Mouse (Mus musculus) myocyte (in vitro differentiated cells): Measurements from ENCODE around the gene Tmem52b.

Source experiments
- CEBPB ChIP-seq: IDR thresholded peaks from 2 replicates; pipeline ENCODE4 v1.6.1; 2011; ENCODE audit warnings: mild to moderate bottlenecking, moderate library complexity; ENCODE audit not compliant: poor library complexity, insufficient read depth, severe bottlenecking
- E2F4 ChIP-seq: IDR thresholded peaks from one replicate; pipeline ENCODE4 v1.6.1; 2011; ENCODE audit warnings: mild to moderate bottlenecking, control low read depth, moderate library complexity; ENCODE audit not compliant: insufficient read depth
- MYOD1 ChIP-seq, 3 experiments: IDR thresholded peaks; one replicate each; pipeline ENCODE4 v1.6.1; 2011; ENCODE audit warnings: control low read depth in 2 of 3, low read depth in 2 of 3, mild to moderate bottlenecking in 2 of 3, moderate library complexity in 1 of 3; ENCODE audit not compliant: insufficient read length in 2 of 3, control insufficient read depth in 1 of 3
- POLR2A ChIP-seq: IDR thresholded peaks from one replicate; pipeline ENCODE4 v1.6.1; 2011; ENCODE audit warnings: low read depth, mild to moderate bottlenecking, control low read depth, moderate library complexity; ENCODE audit not compliant: insufficient read length
- POLR2AphosphoS2 ChIP-seq: IDR thresholded peaks from one replicate; pipeline ENCODE4 v1.6.1; 2011; ENCODE audit warnings: low read depth, control low read depth; ENCODE audit not compliant: insufficient read length
- TCF12 ChIP-seq: IDR thresholded peaks from one replicate; pipeline ENCODE4 v1.6.1; 2011; ENCODE audit warnings: mild to moderate bottlenecking, control low read depth; ENCODE audit not compliant: poor library complexity, insufficient read depth, severe bottlenecking
- TCF3 ChIP-seq: IDR thresholded peaks from one replicate; pipeline ENCODE4 v1.6.1; 2011; ENCODE audit warnings: low read depth, control low read depth; ENCODE audit not compliant: insufficient read length
- USF1 ChIP-seq: IDR thresholded peaks from one replicate; pipeline ENCODE4 v1.6.1; 2011; ENCODE audit warnings: low read depth, mild to moderate bottlenecking, control low read depth, moderate library complexity

- TF ChIP-seq POLR2A (no peak), TCF3 (no peak), E2F4 (no peak), MYOD1 (IDR thresholded peaks at IDR 0.05; ENCODE audit: control insufficient read depth in 1 of 3, insufficient read length in 2 of 3, low read depth in 2 of 3) (no peak), USF1 (no peak), CEBPB (no peak), TCF12 (no peak), POLR2AphosphoS2 (no peak)
Measured at GRCm38 (mm10) chr6:129494924-129495323, 17.4 kb upstream of the Tmem52b start.
